Mouse (Mus musculus) cerebellum, adult 2 months (tissue): ENCODE measurements around the gene Stk10. TPM values are rescaled to one million over a fixed set of nuclear protein-coding genes. Genes with fewer than 3 reads are reported as not detected.

Experiments
- DNase-seq, 2 experiments: peaks; one replicate each; pipeline ENCODE4 v3.0.0; 2021
- H3K27ac ChIP-seq: fragments of 200-500 bp; 2 replicates; pipeline ENCODE4 v1.5.1; 2012; ENCODE audit warnings: low read length, control low read depth, inconsistent platforms; ENCODE audit not compliant: insufficient read depth
- H3K27me3 ChIP-seq: fragments of 200-500 bp; 2 replicates; pipeline ENCODE4 v1.6.1; 2012; ENCODE audit warnings: inconsistent platforms, mild to moderate bottlenecking, low read length, moderate library complexity; ENCODE audit not compliant: control insufficient read depth, insufficient read depth
- H3K4me1 ChIP-seq: fragments of 200-500 bp; 2 replicates; pipeline ENCODE4 v1.6.1; 2011; ENCODE audit warnings: low read length; ENCODE audit not compliant: control insufficient read depth, insufficient read depth
- H3K4me3 ChIP-seq: fragments of 200-500 bp; replicated peaks from 2 replicates; pipeline ENCODE3; 2011; ENCODE audit warnings: mild to moderate bottlenecking, low read depth, low read length, control low read depth; ENCODE audit not compliant: insufficient read depth
- CTCF ChIP-seq: fragments of 200-500 bp; IDR thresholded peaks from 2 replicates; pipeline ENCODE4 v1.5.1; 2011; ENCODE audit warnings: low read depth, mild to moderate bottlenecking, control low read depth, low read length, moderate library complexity, borderline replicate concordance; ENCODE audit not compliant: insufficient read depth
- POLR2A ChIP-seq: fragments of 200-500 bp; IDR thresholded peaks from 2 replicates; pipeline ENCODE4 v1.6.1; 2011; ENCODE audit warnings: low read length, control low read depth, borderline replicate concordance; ENCODE audit not compliant: insufficient read depth
- WGBS: fragments of 180-500 bp; shearing (Covaris S2); methylation state at CpG from one replicate; pipeline ENCODE4 v1.1.7; 2018; 5-methylcytosine and 5-hydroxymethylcytosine counted together
- polyA plus RNA-seq: library from polyadenylated mRNA; depleted of rRNA; stranded (reverse); fragments of >200 nt; gene quantifications from 2 replicates; pipeline ENCODE4 v1.2.3, GENCODE M21; 2012; rRNA removed

Stk10 gene
- polyA plus RNA-seq, 1 experiment = 19.6 TPM

DNA sequence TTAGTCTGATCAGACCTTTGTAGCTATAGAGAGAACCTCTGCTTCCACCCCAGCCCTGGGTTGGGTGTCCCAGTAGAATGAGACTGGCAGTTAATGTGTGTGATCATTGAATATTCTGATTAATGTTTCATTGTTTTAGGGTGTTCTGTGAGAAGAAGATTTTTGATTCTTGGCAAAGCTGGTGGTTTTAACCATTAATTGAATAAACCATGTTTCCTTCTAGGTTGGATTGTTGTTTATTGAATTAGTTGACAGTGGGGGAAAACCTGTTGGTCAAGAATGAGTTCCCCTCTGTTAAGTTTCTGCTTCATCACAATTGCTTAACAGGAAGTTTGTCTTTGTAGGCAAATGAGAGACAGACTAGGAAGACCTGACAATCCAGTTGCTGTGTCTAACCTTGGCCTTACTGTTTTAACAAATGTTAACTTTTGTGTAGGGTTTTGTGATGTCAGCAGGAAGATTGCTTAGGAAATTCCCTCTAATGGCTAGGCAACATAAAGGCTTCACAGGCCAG lies 117.2 kb downstream of the Stk10 start:
- no peak overlapping the region for H3K4me3 ChIP-seq
- H3K27me3 ChIP-seq = no peaks in the 10 kb centered on the region
- peaks cover 21% of the 10 kb centered on the region; the same call in 1 of the 2 replicates for H3K4me1 ChIP-seq
- no peak for TF ChIP-seq CTCF
- no peak overlapping the region for H3K27ac ChIP-seq
- DNase-seq = no peak

GRCm38 (mm10) chr11:32650893-32651590 lies 117.9 kb downstream of the Stk10 start:
- Histone ChIP-seq H3K4me1 (peaks cover 21% of the 10 kb centered on the region; the same call in 1 of the 2 replicates), H3K4me3 (no peak overlapping the region), H3K27me3 (no peaks in the 10 kb centered on the region), H3K27ac (no peak overlapping the region)
- 72% methylated on average over 7 of the region's 7 CpGs for WGBS
- TF ChIP-seq CTCF = no peak
- no peak for TF ChIP-seq POLR2A
- no peak for DNase-seq

- H3K27me3 ChIP-seq = no peaks in the 10 kb centered on the region
- H3K4me3 ChIP-seq = no peak overlapping the region
- no peak for DNase-seq
- no peak for TF ChIP-seq CTCF
- TF ChIP-seq POLR2A = no peak
- H3K27ac ChIP-seq = no peak overlapping the region
- peaks cover 21% of the 10 kb centered on the region; the same call in 1 of the 2 replicates for H3K4me1 ChIP-seq
- 24% methylated on average over 1 of the region's 1 CpGs for WGBS
Measured at GRCm38 (mm10) chr11:32651723-32652122, 118.6 kb downstream of the Stk10 start.

DNA sequence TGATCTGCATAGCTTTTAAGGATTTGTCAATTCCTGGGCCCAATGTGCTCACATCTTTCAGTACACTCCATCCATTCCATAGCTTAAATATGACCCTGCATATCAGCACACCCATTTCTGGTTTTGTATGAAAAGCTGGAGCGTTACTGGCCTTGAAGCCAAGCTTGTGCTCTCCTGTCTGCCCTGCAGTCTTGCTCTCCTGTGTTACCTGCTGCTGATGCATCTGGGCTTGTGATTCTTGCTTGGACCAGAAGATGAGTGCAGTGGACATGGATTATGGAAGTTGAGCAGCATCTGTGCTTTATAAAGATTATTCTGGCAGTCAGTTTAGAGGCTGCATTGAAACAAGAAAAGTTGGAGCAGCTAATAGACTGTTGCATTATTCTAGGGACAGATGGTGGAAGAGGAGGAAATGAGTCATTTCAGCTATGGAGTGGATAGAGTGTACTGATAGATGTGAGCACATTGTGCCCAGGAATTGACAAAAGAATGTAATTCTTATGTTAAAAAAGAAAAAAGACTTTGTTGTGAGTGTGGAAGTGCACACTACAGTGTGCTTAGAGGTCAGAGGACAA lies 129.1 kb downstream of the Stk10 start:
- TF ChIP-seq POLR2A (no peak), CTCF (no peak)
- 9% methylated on average over 1 of the region's 1 CpGs for WGBS
- peak; percentile 49 to 77 for DNase-seq
- no peaks in the 10 kb centered on the region for H3K27me3 ChIP-seq
- peaks cover 23% of the 10 kb centered on the region; the same call in 1 of the 2 replicates for H3K4me1 ChIP-seq
- no peak overlapping the region; the same call in 1 of the 2 replicates for H3K27ac ChIP-seq
- H3K4me3 ChIP-seq = no peak overlapping the region

DNA sequence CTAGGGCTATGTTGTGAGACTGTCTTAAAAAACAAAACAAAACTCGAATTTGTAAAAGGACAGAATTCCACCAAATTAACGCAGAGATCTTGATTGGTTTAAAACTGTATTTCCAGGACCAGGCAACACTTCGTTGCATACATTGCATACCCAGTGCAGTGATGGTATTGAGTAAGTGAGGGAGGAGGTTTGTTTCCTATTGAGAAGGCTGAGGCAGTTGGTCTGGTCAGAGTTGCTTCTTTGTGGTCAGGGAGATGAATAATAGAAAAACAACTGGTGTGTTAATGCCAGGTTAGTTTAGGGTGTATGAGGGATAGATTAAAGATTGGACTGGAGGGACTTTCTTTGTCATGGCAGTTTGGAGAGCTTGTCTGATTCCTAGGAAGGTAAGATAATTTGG lies 132.5 kb downstream of the Stk10 start:
- no peaks in the 10 kb centered on the region for H3K27me3 ChIP-seq
- DNase-seq = no peak
- no peak overlapping the region for H3K27ac ChIP-seq
- TF ChIP-seq CTCF (no peak), POLR2A (no peak)
- 79% methylated on average over 3 of the region's 3 CpGs for WGBS
- no peak overlapping the region for H3K4me3 ChIP-seq
- peaks cover 22% of the 10 kb centered on the region for H3K4me1 ChIP-seq

- DNase-seq = peak; percentile 66 to 91
- no peak overlapping the region for H3K4me3 ChIP-seq
- TF ChIP-seq CTCF = no peak
- no peak for TF ChIP-seq POLR2A
- no peaks in the 10 kb centered on the region for H3K27me3 ChIP-seq
- peak overlapping the region; percentile 82 for H3K27ac ChIP-seq
- peaks cover 26% of the 10 kb centered on the region for H3K4me1 ChIP-seq
Measured at GRCm38 (mm10) chr11:32666983-32667382, 133.9 kb downstream of the Stk10 start.

DNA sequence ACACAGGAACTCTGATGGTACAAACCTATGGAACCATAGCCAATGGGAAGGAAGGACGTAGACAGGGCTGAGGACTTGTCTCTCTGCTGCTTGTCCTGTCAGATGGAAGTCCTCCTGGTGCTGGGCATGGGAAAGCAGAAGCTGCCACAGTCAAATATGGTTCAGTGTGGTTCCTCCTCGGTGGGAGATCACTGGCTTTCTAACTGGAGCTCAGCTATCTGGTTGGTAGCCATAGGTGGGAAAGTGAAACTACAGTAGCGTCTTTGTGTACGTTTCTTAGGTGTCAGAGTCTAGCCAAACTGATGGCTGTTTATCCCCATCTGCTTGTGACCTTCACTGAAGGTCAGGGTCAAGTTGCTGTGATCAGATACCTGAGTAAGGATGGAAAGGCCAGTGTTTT lies 138.4 kb downstream of the Stk10 start:
- 49% methylated on average over 4 of the region's 4 CpGs for WGBS

More for the DNA sequence above, 138.4 kb downstream of the Stk10 start:
- Histone ChIP-seq H3K4me1 (peaks cover 17% of the 10 kb centered on the region), H3K27ac (no peak overlapping the region), H3K4me3 (no peak overlapping the region), H3K27me3 (no peaks in the 10 kb centered on the region)
- TF ChIP-seq POLR2A = no peak
- TF ChIP-seq CTCF = no peak
- no peak for DNase-seq

Other genes starting within 250 kb of the Stk10 start
- 188 and 435 TPM in 2 replicates for gene Hba-a1, start 249.8 kb upstream of the Stk10 start, polyA plus RNA-seq
- gene Hbq1b, start 246.3 kb upstream of the Stk10 start, polyA plus RNA-seq = 1.0 and 1.8 TPM in 2 replicates
- 435 and 992 TPM in 2 replicates for gene Hba-a2, start 236.8 kb upstream of the Stk10 start, polyA plus RNA-seq
- gene Hbq1a, start 233.2 kb upstream of the Stk10 start, polyA plus RNA-seq = 1.1 TPM in 2 replicates
- 9.1 TPM in 2 replicates for gene Sh3pxd2b, start 185.5 kb upstream of the Stk10 start, polyA plus RNA-seq
- 26.4 and 31.8 TPM in 2 replicates for gene Ubtd2, start 77.9 kb upstream of the Stk10 start, polyA plus RNA-seq
- gene Efcab9, start 1.2 kb upstream of the Stk10 start, polyA plus RNA-seq = 0.97 and 1.4 TPM in 2 replicates
- gene Fbxw11, start 109.4 kb downstream of the Stk10 start, polyA plus RNA-seq = 122 and 132 TPM in 2 replicates